Mouse (Mus musculus) bone marrow macrophage, adult 2 months (primary cell): ENCODE measurements around the gene Acy3.

Source experiments
- CTCF ChIP-seq: IDR thresholded peaks from 2 replicates; pipeline ENCODE4 v1.5.1; 2012; ENCODE audit warnings: low read depth, mild to moderate bottlenecking, low read length, moderate library complexity
- POLR2A ChIP-seq: IDR thresholded peaks from 2 replicates; pipeline ENCODE4 v1.6.1; 2012; ENCODE audit warnings: mild to moderate bottlenecking, low read depth, low read length, borderline replicate concordance

DNA sequence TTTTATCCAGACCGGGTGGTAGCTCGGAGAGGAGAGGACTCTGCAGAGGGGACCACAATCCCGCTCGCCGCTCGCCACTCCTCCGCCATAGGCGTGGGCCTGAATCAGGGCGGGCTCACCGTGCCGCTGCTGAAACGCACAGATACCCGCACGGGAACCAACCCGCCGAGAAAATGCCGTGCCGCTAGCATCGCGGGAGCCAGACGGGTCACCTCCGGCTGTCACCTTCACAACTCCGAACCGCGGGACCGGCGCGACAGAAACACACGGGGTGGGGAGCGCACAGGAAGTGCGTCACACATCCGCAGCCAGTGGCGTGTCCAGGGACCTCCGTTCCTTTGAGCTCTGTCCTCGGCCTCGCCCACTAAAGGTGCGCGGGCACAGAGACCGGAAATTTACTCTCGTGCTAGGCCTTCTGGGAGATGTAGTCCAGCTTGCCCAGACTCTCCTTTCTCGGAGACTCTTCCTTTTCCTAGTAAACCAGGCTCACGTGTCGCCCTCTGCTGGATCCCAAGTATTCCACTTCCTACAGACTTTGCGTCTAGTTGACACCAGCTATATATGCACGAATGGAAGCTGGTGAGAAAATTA lies 26.2 kb downstream of the Acy3 start, which contains the start of gene Ndufv1:
- no peak for TF ChIP-seq POLR2A
- TF ChIP-seq CTCF = no peak
